Mouse (Mus musculus): ENCODE results near the gene Plxna2. TPM values are rescaled to one million over a fixed set of nuclear protein-coding genes. Genes with fewer than 3 reads are reported as not detected.

Gene Plxna2
- polyA plus RNA-seq, 1 experiment from 2014 or later: 26.4 TPM

DNA sequence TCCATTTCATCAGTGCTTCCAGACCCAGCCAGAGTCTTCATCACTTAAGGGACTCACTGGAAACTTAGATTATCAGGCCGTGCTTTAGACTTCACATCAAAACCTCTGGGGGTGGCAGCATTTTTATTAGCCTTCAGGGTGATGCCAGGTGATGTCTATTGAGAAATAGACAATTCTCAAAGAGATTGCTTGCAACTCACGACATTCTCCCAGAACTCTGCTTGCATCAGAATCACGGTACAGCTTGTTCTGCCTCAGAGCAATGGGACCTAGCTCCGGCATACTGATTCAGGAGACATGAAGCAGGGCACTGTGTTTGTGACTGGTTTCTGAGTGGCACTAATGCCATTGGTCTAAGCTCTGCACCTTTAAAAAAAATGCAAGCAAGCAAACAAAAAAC lies 218.7 kb downstream of the Plxna2 start:
- H3K27ac ChIP-seq (ENCODE audit: low read depth, low read length): no peak overlapping the region
- H3K4me2 ChIP-seq (ENCODE audit: low read depth): no peak overlapping the region
- H3K36me3 ChIP-seq (ENCODE audit: control insufficient read depth, insufficient read depth, low read length): no peaks in the 10 kb centered on the region
- no peaks in the 10 kb centered on the region for H3K27me3 ChIP-seq (ENCODE audit: control insufficient read depth, insufficient read depth, low read length)
- WGBS: 86% methylated on average over 4 of the region's 4 CpGs
- DNase-seq (ENCODE audit: low spot score) (no peak), ATAC-seq (ENCODE audit: insufficient read depth, low FRiP score, low TSS enrichment) (no peak)
- H3K9ac ChIP-seq (ENCODE audit: low read length): no peak overlapping the region
- no peaks in the 10 kb centered on the region for H3K4me1 ChIP-seq (ENCODE audit: control insufficient read depth, insufficient read depth, low read length)
- no peak overlapping the region for H3K4me3 ChIP-seq (ENCODE audit: low read depth, low read length)
- no peaks in the 10 kb centered on the region for H3K9me3 ChIP-seq (ENCODE audit: control insufficient read depth, low read length)

GRCm38 (mm10) chr1:194839230-194839910 lies 221.4 kb downstream of the Plxna2 start:
- no peaks in the 10 kb centered on the region for H3K9me3 ChIP-seq (ENCODE audit: control insufficient read depth, low read length)
- 30% methylated on average over 1 of the region's 1 CpGs for WGBS
- H3K4me3 ChIP-seq (ENCODE audit: low read depth, low read length): no peak overlapping the region
- no peak overlapping the region for H3K4me2 ChIP-seq (ENCODE audit: low read depth)
- H3K36me3 ChIP-seq (ENCODE audit: control insufficient read depth, insufficient read depth, low read length): no peaks in the 10 kb centered on the region
- no peak overlapping the region for H3K9ac ChIP-seq (ENCODE audit: low read length)
- no peaks in the 10 kb centered on the region for H3K4me1 ChIP-seq (ENCODE audit: control insufficient read depth, insufficient read depth, low read length)
- no peaks in the 10 kb centered on the region for H3K27me3 ChIP-seq (ENCODE audit: control insufficient read depth, insufficient read depth, low read length)
- H3K27ac ChIP-seq (ENCODE audit: low read depth, low read length): no peak overlapping the region
- ATAC-seq (ENCODE audit: insufficient read depth, low FRiP score, low TSS enrichment) (no peak), DNase-seq (ENCODE audit: low spot score) (no peak)

- no peaks in the 10 kb centered on the region for H3K36me3 ChIP-seq (ENCODE audit: control insufficient read depth, insufficient read depth, low read length)
- no peak overlapping the region for H3K9ac ChIP-seq (ENCODE audit: low read length)
- no peak for DNase-seq (ENCODE audit: low spot score)
- no peaks in the 10 kb centered on the region for H3K9me3 ChIP-seq (ENCODE audit: control insufficient read depth, low read length)
- no peaks in the 10 kb centered on the region for H3K27me3 ChIP-seq (ENCODE audit: control insufficient read depth, insufficient read depth, low read length)
- no peaks in the 10 kb centered on the region for H3K4me1 ChIP-seq (ENCODE audit: control insufficient read depth, insufficient read depth, low read length)
- 95% methylated on average over 2 of the region's 2 CpGs for WGBS
- no peak for ATAC-seq (ENCODE audit: insufficient read depth, low FRiP score, low TSS enrichment)
- no peak overlapping the region for H3K27ac ChIP-seq (ENCODE audit: low read depth, low read length)
- H3K4me2 ChIP-seq (ENCODE audit: low read depth): no peak overlapping the region
- no peak overlapping the region for H3K4me3 ChIP-seq (ENCODE audit: low read depth, low read length)
These were observed 225.0 kb downstream of the Plxna2 start for GRCm38 (mm10) chr1:194843020-194843419.

DNA sequence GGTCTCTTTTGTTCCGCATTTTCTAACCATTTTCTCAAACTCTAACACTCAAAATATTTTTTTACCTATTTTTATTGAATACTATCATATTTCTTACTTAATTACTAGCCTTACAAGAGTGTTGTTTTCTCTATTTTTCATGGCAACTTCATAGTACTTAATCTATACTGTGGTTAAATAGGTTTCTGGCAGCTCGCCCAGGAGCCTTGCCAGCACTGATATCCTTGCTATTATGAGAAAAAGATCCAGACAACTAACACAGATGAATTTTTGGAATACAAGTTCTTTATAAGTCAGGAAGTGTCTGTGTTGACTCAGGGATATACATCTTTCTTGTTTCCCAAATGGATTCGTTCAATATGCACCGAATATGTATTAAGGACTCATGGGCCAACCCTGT lies 229.0 kb downstream of the Plxna2 start:
- H3K27ac ChIP-seq (ENCODE audit: low read depth, low read length): no peak overlapping the region
- H3K9me3 ChIP-seq (ENCODE audit: control insufficient read depth, low read length): no peaks in the 10 kb centered on the region
- H3K4me1 ChIP-seq (ENCODE audit: control insufficient read depth, insufficient read depth, low read length): no peaks in the 10 kb centered on the region
- no peak overlapping the region for H3K4me3 ChIP-seq (ENCODE audit: low read depth, low read length)
- ATAC-seq (ENCODE audit: insufficient read depth, low FRiP score, low TSS enrichment) (no peak), DNase-seq (ENCODE audit: low spot score) (no peak)
- H3K9ac ChIP-seq (ENCODE audit: low read length): no peak overlapping the region
- 87% methylated on average over 4 of the region's 4 CpGs for WGBS
- no peaks in the 10 kb centered on the region for H3K36me3 ChIP-seq (ENCODE audit: control insufficient read depth, insufficient read depth, low read length)
- no peaks in the 10 kb centered on the region for H3K27me3 ChIP-seq (ENCODE audit: control insufficient read depth, insufficient read depth, low read length)
- no peak overlapping the region for H3K4me2 ChIP-seq (ENCODE audit: low read depth)

DNA sequence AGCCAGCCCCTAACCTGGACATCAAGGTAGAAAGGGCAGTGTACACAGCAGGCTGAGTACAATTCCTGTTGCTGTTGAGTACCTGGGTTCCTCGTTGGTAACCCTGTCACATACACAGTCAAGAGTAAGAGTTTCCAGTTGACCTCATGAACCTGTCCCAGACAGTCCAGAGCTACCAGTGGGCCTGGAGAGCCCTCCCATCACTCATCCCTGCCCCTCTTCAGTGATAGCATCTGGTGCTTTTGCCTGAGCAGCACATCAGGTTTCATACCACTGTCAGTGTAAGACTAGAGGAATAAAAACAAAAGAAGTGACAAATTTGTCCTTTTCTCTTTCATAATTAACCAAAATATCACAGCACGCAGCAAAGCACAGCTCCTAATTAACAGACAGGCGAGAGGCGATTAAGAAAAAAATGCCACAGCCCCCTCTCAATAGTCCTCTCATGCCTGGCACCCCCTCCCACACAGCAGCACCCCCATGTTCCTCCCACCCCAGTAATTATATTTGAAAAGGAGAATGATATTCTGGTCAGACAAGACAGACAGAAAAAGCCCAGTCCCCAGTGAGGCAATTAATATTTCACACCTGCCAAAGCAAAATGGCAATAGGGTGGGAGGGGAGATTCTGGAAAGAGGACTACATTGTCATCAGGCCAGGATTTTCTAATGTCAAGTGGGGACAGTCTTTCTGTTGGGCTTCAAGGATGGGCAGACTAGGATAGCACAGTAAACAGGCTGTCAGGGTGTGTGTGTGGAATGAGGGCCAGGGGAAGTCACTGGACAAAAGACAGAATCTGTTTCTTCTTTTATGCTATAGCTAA lies 233.4 kb downstream of the Plxna2 start:
- 83% methylated on average over 4 of the region's 4 CpGs for WGBS
- H3K27ac ChIP-seq (ENCODE audit: low read depth, low read length): no peak overlapping the region
- no peaks in the 10 kb centered on the region for H3K36me3 ChIP-seq (ENCODE audit: control insufficient read depth, insufficient read depth, low read length)
- DNase-seq (ENCODE audit: low spot score) (no peak), ATAC-seq (ENCODE audit: insufficient read depth, low FRiP score, low TSS enrichment) (no peak)
- no peak overlapping the region for H3K4me3 ChIP-seq (ENCODE audit: low read depth, low read length)
- H3K4me2 ChIP-seq (ENCODE audit: low read depth): no peak overlapping the region
- no peaks in the 10 kb centered on the region for H3K27me3 ChIP-seq (ENCODE audit: control insufficient read depth, insufficient read depth, low read length)
- no peak overlapping the region for H3K9ac ChIP-seq (ENCODE audit: low read length)
- H3K9me3 ChIP-seq (ENCODE audit: control insufficient read depth, low read length): no peaks in the 10 kb centered on the region
- no peaks in the 10 kb centered on the region for H3K4me1 ChIP-seq (ENCODE audit: control insufficient read depth, insufficient read depth, low read length)

GRCm38 (mm10) chr1:194852065-194852358 lies 234.0 kb downstream of the Plxna2 start:
- no peak overlapping the region for H3K4me2 ChIP-seq (ENCODE audit: low read depth)
- H3K27ac ChIP-seq (ENCODE audit: low read depth, low read length): no peak overlapping the region
- 69% methylated on average over 2 of the region's 2 CpGs for WGBS
- no peaks in the 10 kb centered on the region for H3K4me1 ChIP-seq (ENCODE audit: control insufficient read depth, insufficient read depth, low read length)
- DNase-seq (ENCODE audit: low spot score) (no peak), ATAC-seq (ENCODE audit: insufficient read depth, low FRiP score, low TSS enrichment) (no peak)
- no peaks in the 10 kb centered on the region for H3K36me3 ChIP-seq (ENCODE audit: control insufficient read depth, insufficient read depth, low read length)
- H3K9ac ChIP-seq (ENCODE audit: low read length): no peak overlapping the region
- H3K27me3 ChIP-seq (ENCODE audit: control insufficient read depth, insufficient read depth, low read length): no peaks in the 10 kb centered on the region
- no peak overlapping the region for H3K4me3 ChIP-seq (ENCODE audit: low read depth, low read length)
- H3K9me3 ChIP-seq (ENCODE audit: control insufficient read depth, low read length): no peaks in the 10 kb centered on the region

Small RNAs within 50 kb of the gene (microRNA-seq; reads per million reads assigned to microRNA genes)
- gene Mir3962: not detected
